Mouse (Mus musculus) liver, adult 2 months (tissue): ENCODE measurements around the gene Exosc5.

ENCODE experiments used
- CTCF ChIP-seq: fragments of 200-500 bp; IDR thresholded peaks from 2 replicates; pipeline ENCODE4 v1.5.1; 2011; ENCODE audit warnings: low read depth, low read length, control low read depth
- POLR2A ChIP-seq: fragments of 200-500 bp; IDR thresholded peaks from 2 replicates; pipeline ENCODE4 v1.6.1; 2011; ENCODE audit warnings: low read length, control low read depth; ENCODE audit not compliant: insufficient read depth; ENCODE audit errors: extremely low read depth

- no peak for TF ChIP-seq CTCF
- no peak for TF ChIP-seq POLR2A
These were observed 21.9 kb upstream of the Exosc5 start for GRCm38 (mm10) chr7:25637099-25637498.
